Mouse (Mus musculus): ENCODE data around the gene Acox2.

Acox2 gene

DNA sequence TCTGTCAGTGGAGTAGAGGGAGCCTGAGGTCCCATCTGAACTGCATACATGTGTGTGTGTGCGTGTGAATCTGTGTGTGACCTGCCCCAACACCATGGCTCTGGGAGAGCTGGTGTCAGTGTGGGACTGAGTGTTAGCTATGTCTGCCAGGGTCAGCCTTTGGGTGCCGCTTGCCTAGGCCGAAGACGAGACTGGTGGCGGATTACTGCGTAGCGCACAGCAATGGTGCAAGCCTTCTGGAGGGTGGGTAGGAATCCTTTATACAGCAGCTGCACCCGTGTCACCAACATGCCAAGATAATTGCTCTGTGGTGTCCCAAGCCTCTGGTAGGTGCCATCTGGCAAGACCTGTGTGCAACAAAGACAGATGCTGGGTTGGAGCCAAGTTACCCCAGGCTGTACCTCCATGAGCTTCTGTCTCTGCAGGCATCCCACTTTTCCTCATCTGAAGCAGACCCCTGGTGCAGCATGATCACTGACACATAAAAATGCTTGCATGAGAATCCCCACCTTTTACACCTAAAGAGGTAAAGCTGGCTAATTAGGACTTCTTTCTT, 7.7 kb downstream of the Acox2 start:
- in situ Hi-C loops (cut with MboI; ENCODE audit: unreplicated experiment in 2 of 2), result loop anchor here in 1 of 2 experiments (10.0 kb wide), 1 partner anchor 287 kb away; no protein-coding TSS in a partner anchor

DNA sequence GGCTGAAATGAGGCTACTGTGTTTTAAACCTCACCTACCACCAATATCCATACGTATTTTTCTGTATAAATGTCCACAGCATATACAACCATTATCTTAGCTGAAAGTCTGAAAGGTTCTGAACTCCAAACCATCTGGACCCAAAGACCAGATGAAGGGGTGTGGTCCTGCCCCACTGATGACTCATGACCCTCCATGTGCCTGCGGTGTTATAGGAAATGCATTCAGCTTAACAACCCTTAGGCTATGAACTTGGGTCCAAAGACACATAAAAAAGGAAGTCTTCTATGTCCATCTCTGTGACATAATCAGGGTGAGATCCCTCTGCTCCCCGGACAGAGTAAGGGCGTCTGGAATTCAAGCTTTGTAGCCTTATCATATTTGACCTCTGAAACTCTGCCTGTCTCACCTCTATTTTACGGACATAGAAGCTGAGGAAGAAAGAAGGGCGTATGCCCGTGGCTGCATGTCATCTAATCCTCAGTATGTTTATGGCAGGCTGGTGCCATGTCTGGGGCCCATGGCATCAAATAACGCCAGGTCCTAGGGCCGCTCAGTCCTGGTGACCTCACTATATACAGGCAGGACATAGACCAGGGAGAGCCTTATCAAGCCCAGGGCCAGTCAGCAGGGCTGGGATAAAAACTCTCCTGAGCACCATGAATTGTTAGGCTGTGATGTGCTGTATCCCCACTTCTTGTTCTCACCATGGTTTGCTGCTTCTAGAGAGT, 8.8 kb downstream of the Acox2 start:
- in situ Hi-C loops (cut with MboI; ENCODE audit: unreplicated experiment in 2 of 2), result loop anchor here in 1 of 2 experiments (10.0 kb wide), 1 partner anchor 286 kb away; no protein-coding TSS in a partner anchor

GRCm38 (mm10) chr14:8249206-8249605, 9.9 kb downstream of the Acox2 start:
- in situ Hi-C loops (cut with MboI; ENCODE audit: unreplicated experiment in 2 of 2), result no loop called here

- in situ Hi-C loops (cut with MboI; ENCODE audit: unreplicated experiment in 2 of 2), result no loop called here
These were observed 12.3 kb downstream of the Acox2 start for GRCm38 (mm10) chr14:8246878-8247277.

- in situ Hi-C loops (cut with MboI; ENCODE audit: unreplicated experiment in 2 of 2), result no loop called here
These were observed 14.9 kb downstream of the Acox2 start for GRCm38 (mm10) chr14:8244211-8244611.

- in situ Hi-C loops (cut with MboI; ENCODE audit: unreplicated experiment in 2 of 2), result no loop called here
These were observed 15.8 kb downstream of the Acox2 start for GRCm38 (mm10) chr14:8243136-8243888.

DNA sequence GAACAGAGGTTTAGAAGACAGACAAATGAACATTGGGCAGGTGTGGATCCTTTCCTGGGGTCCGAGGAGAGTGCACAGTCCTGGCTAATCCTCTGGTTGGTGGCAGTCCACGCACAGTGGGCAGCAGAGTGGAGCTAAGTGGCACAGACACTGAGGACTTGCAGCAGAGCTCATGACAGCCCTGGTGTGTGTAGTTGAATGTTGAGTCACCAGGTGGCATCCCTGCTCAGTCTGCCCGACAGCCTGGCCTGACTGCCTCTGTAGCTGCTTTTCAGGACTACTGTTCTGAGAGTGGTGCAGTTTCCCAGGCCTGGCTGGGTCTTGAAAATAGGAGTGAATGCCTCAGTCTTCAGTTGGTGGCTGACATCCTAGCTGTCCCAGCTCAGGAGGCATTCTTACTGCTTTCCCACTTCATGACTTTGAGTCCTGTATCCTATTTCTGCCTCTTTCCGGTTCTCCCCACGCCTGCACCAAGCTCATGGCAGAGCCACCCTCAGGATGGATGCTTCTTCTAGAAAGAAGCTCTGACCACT, 16.7 kb downstream of the Acox2 start:
- in situ Hi-C loops (cut with MboI; ENCODE audit: unreplicated experiment in 2 of 2), result no loop called here

- in situ Hi-C loops (cut with MboI; ENCODE audit: unreplicated experiment in 2 of 2), result no loop called here
These were observed 17.3 kb downstream of the Acox2 start for GRCm38 (mm10) chr14:8241816-8242215.

- in situ Hi-C loops (cut with MboI; ENCODE audit: unreplicated experiment in 2 of 2), result no loop called here
These were observed 25.9 kb downstream of the Acox2 start for GRCm38 (mm10) chr14:8233252-8233651.

DNA sequence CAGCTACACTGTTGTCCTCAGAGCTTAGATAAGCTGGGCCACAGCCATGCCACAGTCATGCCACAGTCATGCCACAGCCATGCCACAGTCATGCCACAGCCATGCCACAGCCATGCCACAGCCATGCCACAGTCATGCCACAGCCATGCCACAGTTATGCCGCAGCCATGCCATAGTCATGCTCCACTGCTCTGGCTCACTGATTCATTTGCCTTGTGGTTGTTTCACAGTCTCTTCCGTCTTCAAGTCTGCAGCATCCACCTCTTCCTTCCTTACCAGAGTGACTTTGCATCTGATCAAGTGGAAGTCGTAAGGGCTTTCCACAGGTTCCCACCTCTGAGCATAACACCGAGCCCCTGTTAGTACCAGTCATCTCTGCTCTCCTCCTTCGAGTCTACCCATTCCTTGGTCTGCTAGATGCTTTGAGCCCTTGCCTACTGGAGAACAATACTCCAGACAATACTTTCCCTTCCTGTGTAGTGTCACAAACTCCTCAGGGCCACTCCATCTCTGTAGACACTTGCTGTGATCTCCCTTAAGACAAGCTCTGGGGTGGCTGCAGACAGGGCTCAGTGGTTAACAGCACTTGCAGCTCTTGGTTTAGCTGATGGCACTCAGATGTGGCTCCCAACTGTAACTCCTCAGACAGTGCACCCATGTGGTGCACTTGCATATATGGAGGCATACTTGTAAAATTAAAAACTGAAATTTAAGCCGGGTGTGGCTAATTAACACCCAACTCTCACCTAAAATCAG, 26.8 kb downstream of the Acox2 start:
- in situ Hi-C loops (cut with MboI; ENCODE audit: unreplicated experiment in 2 of 2), result no loop called here

GRCm38 (mm10) chr14:8229367-8230019, 29.7 kb downstream of the Acox2 start:
- in situ Hi-C loops (cut with MboI; ENCODE audit: unreplicated experiment in 2 of 2), result no loop called here

DNA sequence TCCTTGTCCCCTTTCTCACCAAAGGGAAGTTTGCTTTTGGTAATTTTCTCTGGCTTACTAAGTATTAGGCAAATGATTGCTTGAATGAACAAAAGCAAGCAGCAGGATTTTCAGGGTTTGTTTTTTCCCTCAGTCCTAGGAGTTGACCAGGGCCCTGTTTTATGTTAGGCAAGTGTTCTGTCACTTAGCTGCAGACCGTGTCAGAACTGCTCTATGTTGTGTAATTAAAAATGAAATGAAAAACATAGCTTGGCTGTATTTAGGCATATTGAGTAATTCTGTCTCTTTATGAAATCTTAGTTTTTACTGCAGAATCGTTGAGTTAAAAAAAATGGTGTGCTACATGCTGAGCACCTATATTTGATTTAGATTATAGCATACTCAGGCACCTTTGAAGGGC, 34.3 kb downstream of the Acox2 start:
- in situ Hi-C loops (cut with MboI; ENCODE audit: unreplicated experiment in 2 of 2), result no loop called here

DNA sequence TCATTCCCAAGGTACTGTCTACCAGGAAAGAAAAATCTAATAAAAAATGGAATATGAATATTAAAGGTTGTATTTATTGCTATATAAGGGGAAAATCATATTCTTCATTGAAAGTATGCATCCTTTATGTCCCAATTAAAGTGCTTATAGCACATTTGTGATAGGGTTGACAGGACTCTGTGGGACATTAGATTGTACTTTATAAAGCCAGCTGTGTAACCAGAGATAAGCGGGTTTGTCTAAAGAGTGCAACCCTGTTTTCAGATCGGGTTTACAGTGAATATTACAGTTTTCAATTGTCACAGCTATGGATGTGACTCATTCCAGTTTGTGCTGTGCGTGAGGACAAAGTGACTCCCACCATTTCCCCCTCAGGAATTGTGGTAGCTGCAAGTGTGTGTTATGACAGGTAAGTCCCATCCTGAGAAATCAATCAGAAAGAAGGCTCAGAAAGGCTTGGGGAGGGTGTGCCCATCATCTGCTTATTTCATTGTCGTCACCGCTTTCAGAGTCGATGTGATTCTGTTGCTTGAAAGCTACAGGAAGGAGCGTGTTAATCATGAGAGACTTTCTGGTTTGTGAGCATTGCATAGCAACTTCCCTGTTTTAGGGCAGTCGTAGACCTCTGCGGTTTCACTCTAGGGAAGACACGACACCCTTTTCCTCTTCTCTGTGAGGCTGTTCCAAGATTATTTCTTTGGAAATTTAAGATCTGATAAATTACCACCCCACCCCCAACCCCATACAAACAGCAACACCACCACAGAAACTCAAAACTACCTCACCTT, 35.5 kb downstream of the Acox2 start:
- in situ Hi-C loops (cut with MboI; ENCODE audit: unreplicated experiment in 2 of 2), result no loop called here

DNA sequence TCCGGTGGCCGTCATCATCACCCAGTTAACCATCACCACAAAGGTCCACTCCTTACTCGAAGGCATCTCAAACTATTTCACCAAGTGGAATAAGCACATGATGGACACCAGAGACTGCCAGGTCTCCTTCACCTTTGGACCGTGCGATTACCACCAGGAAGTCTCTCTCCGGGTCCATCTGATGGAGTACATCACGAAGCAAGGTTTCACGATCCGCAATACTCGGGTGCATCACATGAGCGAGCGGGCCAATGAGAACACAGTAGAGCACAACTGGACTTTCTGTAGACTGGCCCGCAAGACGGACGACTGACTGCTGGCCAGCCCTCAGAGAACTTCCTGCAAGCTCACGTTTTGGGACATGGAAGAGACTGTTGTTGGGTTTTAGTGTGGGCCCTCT, 36.6 kb downstream of the Acox2 start:
- in situ Hi-C loops (cut with MboI; ENCODE audit: unreplicated experiment in 2 of 2), result no loop called here

DNA sequence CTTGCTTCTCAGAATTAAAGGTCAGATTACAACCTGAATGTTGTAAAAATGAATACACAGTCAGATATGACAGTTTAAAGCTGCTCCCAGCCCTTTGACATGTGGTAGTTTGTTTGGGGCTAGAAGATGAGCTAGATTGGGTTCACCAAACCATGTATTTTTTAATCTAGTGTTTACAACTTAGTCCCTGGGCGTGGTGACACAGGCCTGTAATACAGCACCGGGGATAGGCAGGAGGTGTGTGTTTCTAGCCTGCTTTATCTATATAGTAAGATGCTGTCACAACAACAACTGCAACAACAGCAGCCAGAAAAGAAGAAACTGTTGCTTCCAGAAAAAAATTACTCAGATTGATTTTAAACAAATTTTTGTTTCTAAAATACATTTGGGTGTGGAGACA, 38.2 kb downstream of the Acox2 start:
- in situ Hi-C loops (cut with MboI; ENCODE audit: unreplicated experiment in 2 of 2), result no loop called here

GRCm38 (mm10) chr14:8220306-8220705, 38.8 kb downstream of the Acox2 start:
- in situ Hi-C loops (cut with MboI; ENCODE audit: unreplicated experiment in 2 of 2), result no loop called here

DNA sequence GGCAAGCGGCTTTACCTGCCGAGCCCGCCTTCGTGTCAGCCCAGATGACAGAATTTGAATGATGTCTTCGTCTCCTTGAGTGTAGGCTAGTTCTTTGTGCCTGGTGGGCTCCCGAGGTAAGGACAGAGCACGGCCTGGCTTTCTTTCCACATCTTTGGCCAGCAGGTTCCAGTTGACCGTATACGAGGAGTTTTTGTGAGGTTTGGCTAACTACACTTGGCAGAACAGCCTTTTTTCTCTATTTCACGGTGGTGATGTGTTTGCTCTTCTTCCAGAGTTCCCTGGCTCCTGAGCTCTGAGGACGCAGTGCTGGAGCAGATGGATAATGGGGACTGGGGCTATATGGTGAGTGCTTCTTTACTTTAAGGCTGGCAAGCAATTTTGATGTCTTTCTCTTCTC, 39.3 kb downstream of the Acox2 start:
- in situ Hi-C loops (cut with MboI; ENCODE audit: unreplicated experiment in 2 of 2), result no loop called here

GRCm38 (mm10) chr14:8218730-8219380, 40.3 kb downstream of the Acox2 start:
- in situ Hi-C loops (cut with MboI; ENCODE audit: unreplicated experiment in 2 of 2), result no loop called here

DNA sequence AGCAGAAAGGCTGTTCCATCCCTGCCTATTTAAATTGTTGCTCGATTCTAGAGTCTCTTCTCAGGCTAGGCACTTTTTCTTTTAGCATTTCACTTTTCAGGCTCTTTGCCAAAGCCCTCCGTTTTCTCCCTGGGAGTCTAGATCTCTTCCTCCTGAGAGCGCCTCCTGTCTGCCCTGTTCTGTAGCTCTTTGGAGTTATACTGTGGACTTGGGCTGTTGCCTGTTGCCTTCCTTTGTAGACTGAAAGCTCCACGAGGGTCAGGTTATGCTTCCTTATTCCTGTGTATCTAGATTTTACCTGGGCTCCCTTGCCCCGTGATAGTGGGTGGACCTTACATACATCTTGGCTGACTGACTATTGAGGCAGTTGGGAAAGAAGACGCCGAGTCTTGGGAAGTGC, 40.9 kb downstream of the Acox2 start:
- in situ Hi-C loops (cut with MboI; ENCODE audit: unreplicated experiment in 2 of 2), result no loop called here
